Mouse (Mus musculus): ENCODE data around the gene Hoxb7.

Hoxb7 gene

GRCm38 (mm10) chr11:96315344-96315681 lies 28.9 kb downstream of the Hoxb7 start:
- no peak for ATAC-seq (ENCODE audit: low TSS enrichment)

GRCm38 (mm10) chr11:96316696-96317607 lies 30.5 kb downstream of the Hoxb7 start:
- no peak for ATAC-seq (ENCODE audit: low TSS enrichment)

DNA sequence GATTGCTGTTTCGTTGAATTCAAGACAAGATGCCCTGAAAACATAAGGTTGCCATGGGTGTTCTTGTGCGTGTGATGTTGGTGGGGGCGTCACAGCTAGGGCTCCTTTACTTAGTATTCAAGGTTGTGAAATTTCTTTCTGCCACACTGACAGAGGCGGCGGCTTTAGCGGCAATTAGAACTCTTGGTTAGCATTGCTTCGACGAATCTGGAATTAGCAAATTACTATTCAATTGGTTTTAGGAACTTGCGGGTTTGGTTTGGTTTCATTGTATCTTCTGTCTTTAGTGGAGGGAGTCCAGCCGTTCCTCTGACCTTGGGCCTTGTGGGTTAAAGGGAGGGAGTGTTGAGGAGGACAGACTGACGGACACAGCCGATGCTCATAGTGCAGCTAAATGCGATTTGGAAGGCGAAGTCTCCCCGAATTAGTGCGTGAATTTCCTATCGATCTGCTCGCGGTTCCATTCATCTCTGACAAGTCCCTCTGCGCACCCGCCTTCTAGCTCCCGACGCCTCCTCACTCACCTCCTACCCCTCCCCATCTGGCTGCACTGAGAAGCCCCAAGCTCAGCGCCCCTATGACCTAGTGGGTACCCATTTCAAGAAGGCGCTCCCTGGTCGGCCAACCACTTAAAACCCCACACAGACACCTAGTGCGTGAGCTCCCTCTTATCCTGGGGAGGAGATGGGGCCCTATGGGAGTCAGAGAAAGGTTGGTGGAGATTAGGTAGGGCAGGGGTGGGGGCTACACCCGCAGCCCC lies 31.4 kb downstream of the Hoxb7 start, which contains the start of gene Hoxb4:
Gene Hoxb4 (plus strand): TSS at position 660 of the 760 bp plus-strand sequence.
- no peak for ATAC-seq (ENCODE audit: low TSS enrichment)

- ATAC-seq (ENCODE audit: low TSS enrichment) = no peak
Observed at GRCm38 (mm10) chr11:96318368-96319070, 32.1 kb downstream of the Hoxb7 start.

DNA sequence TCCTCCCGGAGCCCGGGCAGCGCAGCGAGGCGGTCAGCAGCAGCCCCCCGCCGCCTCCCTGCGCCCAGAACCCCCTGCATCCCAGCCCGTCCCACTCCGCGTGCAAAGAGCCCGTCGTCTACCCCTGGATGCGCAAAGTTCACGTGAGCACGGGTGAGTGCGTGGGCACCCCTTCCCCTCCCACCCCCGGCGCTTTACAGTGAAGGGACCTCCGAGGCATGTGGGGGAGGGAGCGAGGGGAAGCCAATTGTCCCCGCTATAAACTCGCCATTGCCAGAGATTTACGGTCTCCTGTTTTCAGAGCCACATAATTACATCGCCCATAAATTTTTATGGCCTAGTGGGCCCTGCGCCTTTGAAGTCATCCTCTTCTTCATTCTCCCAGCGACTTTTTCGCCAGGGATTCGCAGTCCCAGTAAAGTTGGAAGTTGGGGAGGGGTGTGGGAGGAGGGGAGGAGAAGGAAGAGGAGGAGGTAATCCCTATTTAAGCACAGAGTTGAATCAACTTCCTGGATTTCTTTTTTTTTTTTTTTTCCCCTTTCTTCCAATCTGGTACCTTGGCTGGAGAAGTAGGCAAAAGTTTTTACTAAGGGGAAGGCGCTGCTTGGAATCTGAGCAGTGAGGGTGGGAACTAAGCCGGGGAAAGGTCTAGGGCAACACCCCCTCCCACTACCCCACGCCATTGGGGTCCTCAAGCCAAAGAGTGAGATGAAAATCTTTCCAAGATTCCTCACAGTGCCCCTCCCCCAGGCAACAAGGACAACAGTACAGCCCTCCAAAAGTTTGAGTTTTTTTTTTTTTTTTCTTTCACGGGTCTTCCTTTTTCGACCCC lies 32.9 kb downstream of the Hoxb7 start:
- no peak for ATAC-seq (ENCODE audit: low TSS enrichment)

DNA sequence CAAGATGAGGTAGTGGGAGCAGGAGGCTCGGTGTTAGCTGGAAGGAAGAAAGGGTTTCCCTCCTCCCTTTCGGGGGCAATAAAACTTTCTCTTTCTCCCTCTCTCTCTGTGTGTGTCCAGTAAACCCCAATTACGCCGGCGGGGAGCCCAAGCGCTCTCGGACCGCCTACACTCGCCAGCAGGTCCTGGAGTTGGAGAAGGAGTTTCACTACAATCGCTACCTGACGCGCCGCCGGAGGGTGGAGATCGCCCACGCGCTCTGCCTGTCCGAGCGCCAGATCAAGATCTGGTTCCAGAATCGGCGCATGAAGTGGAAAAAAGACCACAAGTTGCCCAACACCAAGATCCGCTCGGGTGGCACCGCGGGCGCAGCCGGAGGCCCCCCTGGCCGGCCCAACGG lies 33.5 kb downstream of the Hoxb7 start:
- no peak for ATAC-seq (ENCODE audit: low TSS enrichment)

DNA sequence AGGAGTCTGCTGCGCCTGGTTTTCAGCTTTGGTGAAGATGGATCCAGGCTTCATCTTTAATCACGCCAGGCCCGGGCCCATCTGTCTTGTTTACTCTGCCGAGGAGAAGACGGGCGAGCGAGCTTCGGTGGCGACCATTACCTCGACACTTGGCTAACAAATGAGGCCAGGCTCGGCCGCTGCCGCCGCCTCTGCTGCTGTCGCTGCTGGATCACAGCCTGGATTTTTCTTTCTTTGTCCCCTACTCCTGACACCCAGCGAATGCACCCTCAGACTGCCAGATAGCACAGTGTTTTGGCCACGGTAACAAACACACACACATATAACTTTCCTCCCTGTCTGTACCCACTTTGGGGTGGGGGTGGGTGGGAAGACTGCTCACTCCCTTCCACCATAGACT lies 34.3 kb downstream of the Hoxb7 start:
- no peak for ATAC-seq (ENCODE audit: low TSS enrichment)

- no peak for ATAC-seq (ENCODE audit: low TSS enrichment)
Observed at GRCm38 (mm10) chr11:96321846-96322245, 35.4 kb downstream of the Hoxb7 start.

DNA sequence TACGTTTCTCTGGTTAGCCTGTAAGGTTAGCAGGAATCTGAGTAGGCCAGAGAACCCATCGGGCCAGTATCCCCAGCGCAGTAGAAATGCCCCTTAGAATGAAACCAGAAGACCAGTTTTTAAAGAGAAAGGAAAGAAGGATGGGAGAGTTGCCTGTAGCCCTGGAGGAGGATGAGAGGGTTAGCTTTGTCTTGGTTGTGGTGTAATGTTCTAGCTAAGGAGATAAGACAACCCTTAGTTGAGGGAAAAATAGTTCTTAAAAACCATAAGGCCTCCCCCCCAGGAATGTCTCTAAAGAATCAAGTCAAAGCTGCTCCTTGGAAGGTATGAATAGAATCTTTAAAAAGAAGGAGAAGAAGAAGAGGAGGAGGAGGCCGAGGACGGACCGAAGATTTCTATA lies 36.3 kb downstream of the Hoxb7 start:
- ATAC-seq (ENCODE audit: low TSS enrichment) = no peak

DNA sequence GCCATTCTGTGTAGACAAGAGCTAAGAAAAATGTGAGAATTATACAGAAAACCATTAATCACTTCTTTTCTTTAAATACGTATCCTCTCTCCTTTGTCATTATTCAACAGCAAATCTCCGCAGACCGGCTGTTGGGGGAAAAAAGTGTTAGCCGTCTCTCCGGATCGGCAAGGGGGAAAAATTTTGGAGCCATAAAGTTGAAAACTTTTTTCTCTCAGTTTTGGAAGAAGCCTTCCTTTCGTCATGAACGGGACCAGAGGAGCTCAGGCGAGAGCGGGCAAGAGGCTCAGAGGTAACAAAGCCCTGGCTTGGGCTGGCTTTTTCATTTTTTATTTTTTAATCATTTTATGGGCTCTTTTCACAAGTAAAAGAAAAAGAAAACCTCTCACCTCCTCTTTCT lies 36.7 kb downstream of the Hoxb7 start, which contains the start of gene Hoxb3:
Gene Hoxb3 (plus strand): TSS at position 173 of the 400 bp plus-strand sequence.
- ATAC-seq (ENCODE audit: low TSS enrichment) = no peak

GRCm38 (mm10) chr11:96324125-96324524 lies 37.7 kb downstream of the Hoxb7 start:
- ATAC-seq (ENCODE audit: low TSS enrichment) = no peak

- no peak for ATAC-seq (ENCODE audit: low TSS enrichment)
Observed at GRCm38 (mm10) chr11:96324965-96325364, 38.5 kb downstream of the Hoxb7 start.

DNA sequence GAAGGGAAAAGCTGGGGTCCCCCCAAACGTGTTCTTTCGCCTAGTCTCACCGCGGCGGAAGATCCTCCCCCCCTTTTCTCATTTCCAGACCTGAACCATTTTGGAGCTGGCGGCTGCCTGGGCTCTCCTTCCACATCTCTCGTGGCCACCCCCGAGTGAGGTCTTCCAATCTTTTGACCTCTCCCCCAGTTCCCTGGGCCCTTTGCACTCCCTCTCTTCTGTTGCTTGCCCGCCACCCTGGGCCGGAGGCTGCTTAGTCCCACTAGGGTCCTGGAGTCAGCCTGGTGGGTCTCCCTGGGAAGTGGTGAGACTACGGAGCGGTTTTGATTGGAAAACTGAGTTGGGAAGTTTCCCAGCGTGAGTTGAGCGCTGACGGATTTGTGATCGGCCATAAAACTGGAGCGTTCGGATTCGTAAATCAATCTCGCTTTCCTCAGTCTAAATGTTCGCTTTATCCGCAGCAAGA lies 39.4 kb downstream of the Hoxb7 start:
- ATAC-seq (ENCODE audit: low TSS enrichment) = no peak

DNA sequence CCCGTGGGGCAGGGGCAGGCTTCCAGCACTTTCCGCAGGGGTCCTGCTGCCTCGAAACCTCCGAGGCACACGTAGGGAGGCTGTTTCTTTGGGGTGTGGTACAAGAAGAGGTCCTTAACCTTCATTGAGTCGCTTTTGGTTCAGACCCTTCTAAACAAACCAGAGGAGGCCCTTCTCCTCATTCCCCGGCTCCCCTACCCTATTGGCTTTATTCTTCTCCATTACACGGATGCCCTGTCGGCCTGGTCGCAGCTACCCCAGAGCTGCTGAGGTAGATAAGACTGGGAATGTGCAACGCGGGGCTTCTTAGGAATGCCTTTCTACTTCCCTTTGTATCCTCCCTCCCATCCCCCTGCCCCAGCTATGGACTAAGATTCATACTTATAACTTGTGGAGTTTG lies 40.3 kb downstream of the Hoxb7 start:
- no peak for ATAC-seq (ENCODE audit: low TSS enrichment)

GRCm38 (mm10) chr11:96327122-96327521 lies 40.7 kb downstream of the Hoxb7 start:
- ATAC-seq (ENCODE audit: low TSS enrichment) = no peak

DNA sequence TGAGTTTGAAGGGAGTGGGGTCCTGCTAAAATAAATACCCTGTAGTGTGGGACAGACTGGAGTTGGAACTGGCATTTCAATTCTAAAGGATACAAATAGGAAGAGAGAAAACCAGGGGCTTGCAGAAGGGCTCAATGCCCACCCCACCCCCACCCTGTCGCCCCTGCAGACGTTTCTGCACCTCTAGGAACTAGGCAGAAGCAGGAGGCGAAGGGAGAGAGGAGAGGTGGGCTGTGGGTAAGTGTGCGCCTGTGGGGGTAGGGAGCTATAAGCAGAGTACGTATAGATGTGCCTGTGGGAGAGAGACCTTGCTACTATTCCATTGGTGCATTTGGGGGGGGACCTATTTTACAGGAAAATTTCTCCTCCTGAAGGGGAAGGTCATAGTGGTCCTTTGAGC lies 41.3 kb downstream of the Hoxb7 start:
- ATAC-seq (ENCODE audit: low TSS enrichment) = no peak

- no peak for ATAC-seq (ENCODE audit: low TSS enrichment)
Observed at GRCm38 (mm10) chr11:96328605-96329004, 42.2 kb downstream of the Hoxb7 start.

- ATAC-seq (ENCODE audit: low TSS enrichment) = no peak
Observed at GRCm38 (mm10) chr11:96332105-96332504, 45.7 kb downstream of the Hoxb7 start.

DNA sequence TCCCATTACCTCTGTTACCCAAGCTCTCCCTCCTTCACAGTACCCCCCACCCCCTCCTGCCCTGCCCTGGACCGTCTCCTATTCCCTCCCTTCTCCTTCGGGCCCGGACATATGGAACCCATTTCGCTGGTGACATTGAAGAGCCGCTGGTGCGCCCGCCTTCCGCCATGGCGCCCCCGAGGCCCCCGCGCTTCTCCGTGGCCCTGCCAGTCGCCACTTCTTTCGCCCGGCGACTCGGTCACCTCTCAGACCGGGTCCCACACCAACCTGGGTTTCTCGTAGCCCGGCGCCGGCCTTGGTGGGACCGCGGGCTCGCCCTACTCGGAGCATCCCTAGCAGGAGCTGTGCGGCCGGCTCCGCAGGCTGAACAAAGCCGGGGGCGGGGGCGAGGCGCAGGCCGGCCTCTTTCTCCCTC lies 46.2 kb downstream of the Hoxb7 start:
- no peak for ATAC-seq (ENCODE audit: low TSS enrichment)

- no peak for ATAC-seq (ENCODE audit: low TSS enrichment)
Observed at GRCm38 (mm10) chr11:96333241-96334001, 47.0 kb downstream of the Hoxb7 start.

- ATAC-seq (ENCODE audit: low TSS enrichment) = no peak
Observed at GRCm38 (mm10) chr11:96334002-96334364, 47.6 kb downstream of the Hoxb7 start.
